Mouse (Mus musculus) embryo, embryonic 11.5 days (tissue): Measurements from ENCODE around the gene Tex2.
"Not testable (repeated sequence)": the region's sequence is repeated elsewhere in the genome, so short reads cannot be mapped to it uniquely, and the experiment has no call there.

Experiments used
- DNase-seq: peaks from one replicate; pipeline ENCODE4 v3.0.0-alpha.2; 2012; ENCODE audit warnings: low read depth, low spot score

Gene Tex2

GRCm38 (mm10) chr11:106579146-106579545, 34.1 kb downstream of the Tex2 start:
- no peak for DNase-seq

DNA sequence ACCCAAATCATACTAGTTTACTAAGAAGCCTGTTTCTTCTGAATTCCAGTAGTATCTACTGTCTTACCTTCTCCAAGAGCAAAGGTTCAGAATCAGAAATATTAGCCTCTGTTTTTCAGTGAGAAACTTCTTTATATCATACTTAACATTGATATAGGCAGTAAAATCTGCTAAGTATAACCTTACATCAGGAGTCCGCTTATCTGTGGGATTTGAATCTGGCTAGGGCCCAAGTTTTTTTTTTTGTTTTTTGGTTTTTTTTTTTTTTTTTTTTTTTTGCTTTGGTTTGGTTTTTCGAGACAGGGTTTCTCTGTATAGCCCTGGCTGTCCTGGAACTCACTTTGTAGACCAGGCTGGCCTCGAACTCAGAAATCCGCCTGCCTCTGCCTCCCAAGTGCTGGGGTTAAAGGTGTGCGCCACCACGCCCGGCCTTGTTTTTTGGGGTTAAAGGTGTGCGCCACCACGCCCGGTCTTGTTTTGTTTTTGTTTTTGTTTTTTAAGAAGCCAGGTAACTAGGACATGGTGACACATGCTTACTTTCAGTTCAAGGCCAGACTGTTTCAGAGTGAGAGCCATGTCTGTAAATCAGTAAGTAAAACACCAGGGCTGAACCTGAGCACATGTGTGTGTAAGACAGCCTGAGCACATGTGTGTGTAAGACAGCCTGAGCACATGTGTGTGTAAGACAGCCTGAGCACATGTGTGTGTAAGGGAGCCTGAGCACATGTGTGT, 35.4 kb downstream of the Tex2 start:
- DNase-seq, result not testable (repeated sequence)

DNA sequence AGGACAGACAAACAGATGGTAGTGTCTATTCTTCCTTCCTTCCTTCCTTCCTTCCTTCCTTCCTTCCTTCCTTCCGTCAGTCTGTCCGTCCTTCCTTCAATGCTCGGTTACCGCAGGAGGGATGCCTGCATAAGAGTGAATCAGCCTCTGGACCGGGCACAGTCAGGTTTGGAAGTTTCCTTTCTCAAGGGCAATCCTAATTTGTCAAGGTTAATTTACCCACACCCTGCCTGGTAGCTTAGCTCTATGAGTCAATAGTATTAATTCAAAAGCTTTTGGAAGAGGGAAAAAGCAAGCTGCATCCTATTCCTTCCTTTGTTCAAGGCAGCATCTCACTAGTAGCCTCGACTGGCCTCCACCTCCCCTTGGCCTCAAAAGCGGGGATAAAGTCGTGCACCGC, 38.8 kb downstream of the Tex2 start:
- DNase-seq, result no peak

DNA sequence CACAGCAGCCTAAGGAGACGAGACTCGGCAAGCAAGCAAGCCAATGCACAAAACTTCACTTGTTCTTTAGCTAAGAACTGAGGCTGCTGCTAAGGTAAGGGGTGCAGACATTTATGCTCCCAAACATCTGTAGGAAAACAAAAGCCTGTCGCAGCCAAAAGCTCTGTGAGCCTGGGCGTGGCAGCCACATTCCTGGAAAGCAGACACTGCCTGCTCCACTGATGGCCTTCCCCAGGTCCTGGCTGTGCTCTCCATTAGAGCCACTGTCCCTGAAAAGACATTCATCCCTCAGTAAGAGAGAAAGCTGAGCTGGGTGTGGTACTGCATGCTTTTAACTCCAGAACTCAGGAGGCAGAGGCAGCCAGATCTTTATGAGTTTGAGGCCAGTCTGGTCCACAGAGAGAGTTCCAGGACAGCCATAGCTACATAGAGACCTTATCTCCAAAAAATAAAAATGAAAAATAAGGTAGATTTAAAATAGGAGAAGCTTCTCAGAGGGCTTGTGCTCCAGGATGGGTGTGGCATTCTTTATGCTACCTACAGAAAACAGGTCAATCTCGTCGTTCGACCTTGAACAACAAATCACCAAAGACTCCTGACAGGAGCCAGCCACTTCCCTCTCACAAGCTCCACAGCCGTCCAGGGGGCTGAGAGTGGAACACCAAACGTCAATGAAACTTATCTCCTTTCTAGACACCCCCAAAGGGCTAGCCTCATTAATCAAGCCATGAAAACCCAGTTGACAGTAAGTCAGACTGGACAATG, 39.6 kb downstream of the Tex2 start:
- DNase-seq, result no peak

DNA sequence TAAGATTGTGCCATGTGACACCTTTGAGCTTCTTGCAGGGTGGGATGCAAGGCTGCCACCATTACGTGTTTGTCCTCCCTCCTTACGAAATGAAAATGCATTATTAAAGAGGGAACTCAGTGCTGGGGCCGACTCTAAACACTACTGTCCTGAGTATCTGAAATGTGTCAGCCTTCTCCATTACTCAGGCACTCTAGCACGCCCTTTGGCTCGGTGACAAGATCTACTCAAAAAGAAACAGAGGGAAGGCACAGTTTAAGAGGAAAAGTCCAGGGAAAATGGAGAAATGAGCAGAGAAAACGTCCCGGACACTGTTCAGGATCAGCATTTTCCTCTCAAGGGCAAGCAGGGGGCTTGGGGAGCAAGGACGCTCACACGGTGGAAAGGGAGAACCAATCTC, 40.3 kb downstream of the Tex2 start:
- no peak for DNase-seq

GRCm38 (mm10) chr11:106572020-106572782, 41.0 kb downstream of the Tex2 start:
- DNase-seq, result no peak

DNA sequence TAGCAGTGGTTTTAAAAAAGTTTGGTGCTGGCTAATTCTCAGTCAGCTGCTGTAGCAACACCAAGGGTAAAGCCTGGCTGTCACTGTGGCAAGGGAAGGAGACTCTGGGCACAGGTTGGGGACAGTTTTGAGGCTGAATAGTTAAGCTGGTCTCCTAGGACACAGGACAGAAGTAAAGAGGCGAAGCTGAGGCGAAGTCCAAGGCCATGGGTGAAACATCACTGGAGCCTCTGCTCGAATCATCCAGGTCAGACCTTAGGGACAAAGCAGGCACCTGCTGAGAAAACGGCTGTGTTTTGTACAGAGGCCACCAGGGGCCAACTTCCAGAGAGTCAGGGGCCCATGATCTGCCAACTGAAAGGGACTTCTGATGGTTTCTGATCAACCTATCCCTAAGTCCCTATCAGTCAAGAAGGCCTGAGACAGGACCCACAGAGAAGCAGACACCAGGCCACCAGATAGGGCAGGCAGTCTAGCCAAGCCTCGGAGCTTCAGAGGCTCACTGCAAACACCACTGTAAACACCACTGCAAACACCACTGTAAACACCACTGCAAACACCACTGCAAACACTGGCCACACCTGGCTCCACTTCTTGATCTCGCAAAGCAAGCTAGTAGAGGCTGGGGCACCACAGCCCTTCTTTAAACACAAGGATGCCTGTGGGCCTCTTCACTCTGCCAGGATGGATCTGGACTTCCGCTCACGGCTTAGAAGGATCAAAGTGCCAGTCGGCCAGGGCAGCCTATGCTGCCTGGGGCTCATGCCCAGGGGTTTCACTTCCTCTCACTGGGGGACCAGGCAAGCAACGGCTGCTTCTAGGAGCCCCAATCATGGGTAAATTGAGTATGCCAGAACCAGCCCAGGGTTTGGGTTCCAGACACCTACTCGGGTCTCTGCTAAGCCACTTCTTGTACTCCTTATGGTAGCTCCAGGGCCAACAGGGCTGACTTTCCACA, 41.9 kb downstream of the Tex2 start:
- DNase-seq, result no peak

DNA sequence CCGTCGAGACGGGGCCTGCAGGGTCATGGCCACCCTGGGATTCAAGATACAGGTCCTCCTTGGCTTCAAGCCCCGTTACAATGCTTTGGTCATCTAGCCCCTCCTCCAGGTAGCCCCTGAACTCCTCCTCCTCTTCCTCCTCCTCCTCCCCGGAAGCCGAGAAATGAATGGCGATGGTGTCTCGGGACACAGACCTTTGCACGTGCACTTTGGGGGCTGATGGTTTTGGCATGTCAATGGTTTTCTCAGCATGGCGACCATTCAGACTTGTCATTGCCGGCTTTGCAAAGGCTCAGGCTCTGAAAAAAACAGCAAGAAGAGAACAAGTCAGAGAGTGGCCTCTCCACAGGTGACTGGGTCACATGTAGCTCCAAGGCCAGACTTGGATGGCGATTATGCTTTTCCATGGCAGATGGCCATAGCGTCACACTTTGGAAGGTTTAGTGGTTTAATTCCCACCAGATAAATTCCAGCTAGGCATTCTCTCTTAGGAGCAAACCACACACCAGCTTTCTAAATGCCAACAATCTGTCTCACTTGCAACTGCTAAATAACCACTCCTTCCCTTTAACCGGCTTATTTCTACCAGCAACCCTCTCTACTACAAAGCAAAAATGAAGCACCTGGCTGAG, 44.8 kb downstream of the Tex2 start:
- DNase-seq, result no peak

- DNase-seq, result no peak
These were observed 47.0 kb downstream of the Tex2 start for GRCm38 (mm10) chr11:106566040-106566785.

GRCm38 (mm10) chr11:106564261-106564660, 49.0 kb downstream of the Tex2 start:
- no peak for DNase-seq

DNA sequence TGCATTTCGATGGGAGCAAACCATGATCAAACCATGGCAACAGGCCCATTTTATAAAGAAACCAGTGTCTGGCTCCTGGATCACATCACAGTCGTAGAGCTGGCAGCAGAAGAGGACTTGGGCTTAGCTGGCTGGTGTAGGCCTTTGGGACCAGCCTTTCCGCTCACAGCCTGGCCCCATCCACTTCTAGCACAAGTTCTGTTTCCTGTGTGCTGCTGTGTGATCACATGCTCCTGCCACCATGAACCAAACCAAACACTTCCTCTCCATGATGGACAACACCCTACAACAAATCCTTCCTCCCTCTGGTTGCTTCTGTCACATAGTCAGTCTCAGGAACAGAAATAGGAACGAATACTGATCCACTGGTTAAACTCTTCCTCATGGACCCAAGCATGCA, 50.5 kb downstream of the Tex2 start:
- no peak for DNase-seq

DNA sequence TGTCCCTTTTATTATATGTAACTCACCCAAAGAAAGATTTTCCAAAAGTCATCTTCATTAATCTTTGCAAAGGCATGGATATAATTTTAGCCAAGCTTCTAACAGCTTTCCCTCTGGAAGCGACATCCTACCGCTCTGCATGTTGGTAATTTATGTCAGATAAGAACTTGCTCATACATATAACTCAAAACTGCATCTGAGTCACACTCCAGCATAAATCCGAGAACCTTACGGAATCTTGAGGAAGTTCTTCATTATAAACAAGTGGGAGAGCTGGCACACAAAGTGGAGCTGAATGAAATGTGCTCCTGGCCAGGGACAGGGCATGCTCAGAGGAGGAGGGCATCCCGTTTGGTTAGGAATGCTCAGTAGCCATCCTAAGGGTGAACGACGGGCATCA, 53.5 kb downstream of the Tex2 start:
- DNase-seq, result no peak

GRCm38 (mm10) chr11:106558008-106558407, 55.2 kb downstream of the Tex2 start:
- no peak for DNase-seq

- DNase-seq, result no peak
These were observed 55.8 kb downstream of the Tex2 start for GRCm38 (mm10) chr11:106557398-106557797.

DNA sequence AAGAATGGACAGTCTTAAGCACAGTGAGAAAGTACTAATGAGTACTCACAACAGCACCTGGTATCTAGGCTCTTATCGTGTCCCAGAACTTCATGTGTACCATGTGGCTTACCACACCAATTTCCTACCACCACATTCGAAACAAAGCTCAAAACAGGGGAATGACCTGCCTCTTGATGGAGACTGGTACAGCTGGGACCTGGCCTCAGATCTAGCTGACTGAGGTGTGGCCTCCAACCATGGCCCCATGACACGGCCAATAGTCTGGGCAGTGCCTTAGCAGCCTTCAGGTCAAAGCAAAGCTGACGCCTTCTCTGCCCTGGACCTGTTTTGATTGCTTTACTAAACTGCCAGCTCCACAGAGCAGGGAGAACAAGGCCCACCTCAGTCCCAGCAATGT, 56.5 kb downstream of the Tex2 start:
- DNase-seq, result no peak

DNA sequence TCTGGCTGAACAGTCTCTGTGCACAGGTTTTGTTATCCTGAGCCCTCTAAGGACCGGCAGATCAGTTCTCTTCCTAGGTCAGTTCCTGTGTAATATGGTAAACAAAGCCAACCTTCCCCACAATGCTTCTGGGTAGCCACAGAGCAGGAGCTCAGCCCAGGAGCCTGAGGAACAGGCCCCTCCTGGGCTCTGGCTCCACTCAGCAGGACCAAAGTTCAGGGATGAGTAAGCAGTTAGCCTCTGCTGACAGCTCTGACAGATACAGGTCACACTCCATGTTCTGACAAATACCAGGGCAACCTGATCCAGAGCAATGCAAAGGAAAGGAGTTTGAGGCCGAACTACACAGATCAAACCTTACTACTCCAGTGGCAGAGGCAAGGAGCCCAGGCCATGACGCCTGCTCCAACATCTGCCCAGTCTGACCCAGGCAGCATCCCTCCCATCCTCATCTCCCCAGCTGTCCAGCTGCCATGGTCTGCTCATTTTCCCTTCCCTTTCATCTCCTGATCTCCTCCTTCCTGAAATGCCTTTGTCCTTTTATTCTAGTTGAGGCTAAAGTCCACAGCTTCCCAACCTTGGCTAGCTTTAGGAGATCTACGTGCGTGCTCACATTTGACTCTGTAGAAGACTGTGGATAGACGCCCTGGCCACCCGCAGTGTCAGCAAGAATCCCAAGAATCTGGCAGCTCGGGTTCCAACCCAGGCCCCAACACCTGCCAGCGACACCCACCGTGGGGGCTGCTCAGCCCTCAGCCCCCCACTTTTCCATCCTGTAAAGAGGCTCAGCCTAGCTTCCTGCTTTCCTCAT, 57.2 kb downstream of the Tex2 start:
- no peak for DNase-seq

DNA sequence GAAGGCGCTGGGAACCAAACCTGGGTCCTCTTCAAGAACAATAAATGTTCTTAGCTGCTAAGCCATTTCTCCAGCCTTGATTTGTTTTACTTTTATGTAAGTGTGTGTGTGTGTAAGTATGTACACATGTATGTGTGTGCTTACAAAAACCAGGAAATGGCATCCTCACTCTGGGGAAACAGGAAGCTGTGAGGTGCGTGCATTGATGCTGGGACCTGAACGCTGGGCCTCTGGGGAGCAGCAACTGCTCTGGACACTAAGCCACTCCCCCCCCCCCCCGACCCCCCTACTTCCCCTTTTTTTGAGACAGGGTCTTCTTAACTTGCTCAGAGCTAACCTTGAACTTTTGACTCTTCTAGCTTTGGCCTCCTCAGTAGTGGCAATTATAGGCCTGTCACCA, 62.8 kb downstream of the Tex2 start:
- no peak for DNase-seq

DNA sequence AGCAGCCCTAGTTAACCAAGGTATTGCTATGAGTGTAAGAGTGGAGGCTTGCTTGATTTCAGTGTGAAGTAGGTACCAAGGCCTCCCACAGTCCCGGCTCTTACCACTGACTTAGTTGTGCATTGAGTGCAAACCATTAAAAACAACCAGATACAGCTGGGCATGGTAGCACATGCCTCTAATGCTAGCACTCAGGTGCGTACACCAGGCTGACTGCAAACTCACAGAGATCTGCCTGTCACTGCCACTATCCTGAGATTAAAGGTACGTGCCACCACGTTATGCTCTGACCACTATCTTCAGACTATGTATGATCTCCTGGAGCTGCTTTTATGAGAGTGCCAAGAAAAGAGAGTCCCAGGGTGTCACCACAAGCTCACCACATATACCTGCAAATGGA, 67.1 kb downstream of the Tex2 start:
- DNase-seq, result no peak

DNA sequence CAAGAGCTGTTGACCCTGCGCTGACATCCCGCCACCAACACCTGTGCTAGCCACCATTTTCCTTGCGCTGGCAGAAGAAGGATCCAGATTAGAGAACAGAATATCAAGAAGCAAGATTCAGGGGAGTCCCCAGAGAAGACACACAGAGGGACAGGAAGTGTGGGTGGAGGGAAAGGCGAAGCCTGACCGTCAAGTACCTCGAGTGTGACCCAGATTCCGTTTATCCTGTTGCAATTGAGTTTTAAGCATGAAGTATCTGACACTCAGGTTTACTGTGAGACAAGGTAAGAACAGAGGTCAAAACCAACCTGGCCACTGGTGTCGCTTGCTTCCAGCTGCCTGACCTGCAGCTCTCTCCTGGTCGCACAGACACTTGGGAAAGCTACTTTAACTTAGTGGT, 68.3 kb downstream of the Tex2 start:
- no peak for DNase-seq
